Mouse (Mus musculus): Measurements from ENCODE around the gene Fam83g. TPM values are rescaled to one million over a fixed set of nuclear protein-coding genes. Genes with fewer than 3 reads are reported as not detected.
A peak's percentile ranks its signal among the peaks of the same experiment; 100 is the strongest.

Fam83g gene
- total and polyA plus RNA-seq, 2 experiments from 2014 or later = 0.16 to 0.60 TPM

DNA sequence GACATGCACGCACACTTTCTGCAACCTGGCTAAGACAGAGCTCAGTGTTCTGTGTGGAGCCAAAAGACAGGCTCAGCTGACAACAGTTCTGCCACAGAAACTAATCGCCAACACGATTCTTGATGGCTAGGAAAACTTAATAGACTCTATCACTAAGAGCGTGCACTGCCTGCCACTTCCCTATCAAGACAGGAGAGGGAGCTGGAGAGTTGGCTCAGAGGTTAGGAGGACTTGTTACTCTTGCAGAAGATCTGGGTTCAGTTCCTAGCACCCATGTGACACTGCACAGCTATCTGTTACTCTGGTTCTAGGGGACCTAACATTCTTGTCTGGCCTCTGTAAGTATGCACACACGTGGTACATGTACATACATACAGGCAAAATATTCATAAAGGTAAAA, 67.7 kb downstream of the Fam83g start:
- 80% methylated on average over 5 of the region's 5 CpGs for WGBS
- H3K36me3 ChIP-seq (ENCODE audit: insufficient read depth, low read length) = peaks cover 19% of the 10 kb centered on the region

DNA sequence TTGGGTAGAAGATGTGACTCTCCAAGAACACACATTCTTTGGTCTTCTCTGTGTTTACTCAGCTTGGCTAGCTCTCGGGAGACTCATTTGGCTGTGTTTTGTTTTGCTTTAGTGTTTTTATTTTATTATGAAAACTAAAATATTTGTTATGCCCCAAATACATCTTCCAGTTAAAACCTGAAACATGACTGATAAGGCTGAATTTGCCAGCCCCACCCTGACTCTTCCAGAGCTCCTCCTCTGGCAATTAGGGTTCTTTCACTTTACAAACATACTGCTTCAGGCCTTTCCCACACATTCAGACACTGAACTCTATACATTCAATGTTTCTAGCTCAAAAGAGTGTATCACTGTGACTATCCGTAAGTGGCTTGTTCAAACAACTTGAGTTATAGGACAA, 73.3 kb downstream of the Fam83g start:
- 97% methylated on average over 2 of the region's 2 CpGs for WGBS
- ATAC-seq (ENCODE audit: low FRiP score) = no peak

More for the DNA sequence above, 67.7 kb downstream of the Fam83g start:
- no peaks in the 10 kb centered on the region for H3K27me3 ChIP-seq (ENCODE audit: insufficient read depth, low read length)
- no peak overlapping the region for H3K9ac ChIP-seq (replicated peaks; ENCODE audit: low read length, poor library complexity, severe bottlenecking)
- H3K9me3 ChIP-seq (ENCODE audit: low read length) = no peaks in the 10 kb centered on the region
- H3K27ac ChIP-seq (ENCODE audit: low read depth, low read length) = no peak overlapping the region
- H3K4me3 ChIP-seq (ENCODE audit: low read depth, low read length) = no peak overlapping the region
- peak; percentile 59 for TF ChIP-seq CTCF (IDR thresholded peaks at IDR 0.05)
- no peak overlapping the region for H3K4me2 ChIP-seq (ENCODE audit: low read depth, low read length, poor library complexity, severe bottlenecking)
- no peak for ATAC-seq (ENCODE audit: low FRiP score)
- DNase-seq (ENCODE audit: low spot score) = no peak
- no peaks in the 10 kb centered on the region for H3K4me1 ChIP-seq (ENCODE audit: insufficient read depth, low read length)

More for the DNA sequence above, 73.3 kb downstream of the Fam83g start:
- Histone ChIP-seq H3K9me3 (ENCODE audit: low read length) (no peaks in the 10 kb centered on the region), H3K4me2 (ENCODE audit: low read depth, low read length, poor library complexity, severe bottlenecking) (no peak overlapping the region), H3K4me1 (ENCODE audit: insufficient read depth, low read length) (peaks cover 6% of the 10 kb centered on the region), H3K9ac (replicated peaks; ENCODE audit: low read length, poor library complexity, severe bottlenecking) (no peak overlapping the region), H3K27ac (ENCODE audit: low read depth, low read length) (no peak overlapping the region), H3K4me3 (ENCODE audit: low read depth, low read length) (no peak overlapping the region), H3K27me3 (ENCODE audit: insufficient read depth, low read length) (no peaks in the 10 kb centered on the region), H3K36me3 (ENCODE audit: insufficient read depth, low read length) (peaks cover 14% of the 10 kb centered on the region)
- TF ChIP-seq CTCF (IDR thresholded peaks at IDR 0.05) = no peak
- no peak for DNase-seq (ENCODE audit: low spot score)

Other genes with a start within 250 kb of the Fam83g start
- 75.6 and 86.9 TPM in 2 replicates for gene Rnf112, start 230.0 kb upstream of the Fam83g start, total RNA-seq (2014; rRNA removed)
- 35.7 and 36.2 TPM in 2 replicates for gene Rnf112, start 230.0 kb upstream of the Fam83g start, polyA plus RNA-seq (2015; fragmentation: Nextera tagmentation; extraction: Ambion mirVana)
- 10.1 and 22.8 TPM in 2 replicates for gene Mfap4, start 198.7 kb upstream of the Fam83g start, total RNA-seq (2014; rRNA removed)
- gene Mfap4, start 198.7 kb upstream of the Fam83g start, polyA plus RNA-seq (2015; fragmentation: Nextera tagmentation; extraction: Ambion mirVana) = 14.1 and 16.4 TPM in 2 replicates
- gene Mapk7, start 189.7 kb upstream of the Fam83g start, total RNA-seq (2014; rRNA removed) = 37.3 and 46.1 TPM in 2 replicates
- gene Mapk7, start 189.7 kb upstream of the Fam83g start, polyA plus RNA-seq (2015; fragmentation: Nextera tagmentation; extraction: Ambion mirVana) = 36.6 and 36.9 TPM in 2 replicates
- gene B9d1, start 178.9 kb upstream of the Fam83g start, total RNA-seq (2014; rRNA removed) = 26.3 and 28.1 TPM in 2 replicates
- 25.1 and 27.5 TPM in 2 replicates for gene B9d1, start 178.9 kb upstream of the Fam83g start, polyA plus RNA-seq (2015; fragmentation: Nextera tagmentation; extraction: Ambion mirVana)
- 74.3 and 86.4 TPM in 2 replicates for gene Epn2, start 104.4 kb upstream of the Fam83g start, total RNA-seq (2014; rRNA removed)
- gene Epn2, start 104.4 kb upstream of the Fam83g start, polyA plus RNA-seq (2015; fragmentation: Nextera tagmentation; extraction: Ambion mirVana) = 67.9 and 74.9 TPM in 2 replicates
- gene Grap, start 30.8 kb upstream of the Fam83g start, total RNA-seq (2014; rRNA removed) = 5.1 and 6.6 TPM in 2 replicates
- 5.8 and 5.9 TPM in 2 replicates for gene Grap, start 30.8 kb upstream of the Fam83g start, polyA plus RNA-seq (2015; fragmentation: Nextera tagmentation; extraction: Ambion mirVana)
- gene Slc5a10, start 36.7 kb downstream of the Fam83g start, total RNA-seq (2014; rRNA removed) = not detected in 2 replicates
- 0.09 and 0.19 TPM in 2 replicates for gene Slc5a10, start 36.7 kb downstream of the Fam83g start, polyA plus RNA-seq (2015; fragmentation: Nextera tagmentation; extraction: Ambion mirVana)
- gene Prpsap2, start 78.0 kb downstream of the Fam83g start, total RNA-seq (2014; rRNA removed) = 46.7 and 48.4 TPM in 2 replicates
- 42.1 and 43.5 TPM in 2 replicates for gene Prpsap2, start 78.0 kb downstream of the Fam83g start, polyA plus RNA-seq (2015; fragmentation: Nextera tagmentation; extraction: Ambion mirVana)
- 151 and 154 TPM in 2 replicates for gene Ulk2, start 171.0 kb downstream of the Fam83g start, total RNA-seq (2014; rRNA removed)
- gene Ulk2, start 171.0 kb downstream of the Fam83g start, polyA plus RNA-seq (2015; fragmentation: Nextera tagmentation; extraction: Ambion mirVana) = 35.5 and 38.2 TPM in 2 replicates
- gene Akap10, start 246.2 kb downstream of the Fam83g start, total RNA-seq (2014; rRNA removed) = 16.7 and 24.5 TPM in 2 replicates
- 5.9 and 6.3 TPM in 2 replicates for gene Akap10, start 246.2 kb downstream of the Fam83g start, polyA plus RNA-seq (2015; fragmentation: Nextera tagmentation; extraction: Ambion mirVana)

Measured in midbrain, postnatal 0 days (tissue).